24 mouse cellular contexts compared by ENCODE assay signal in the genomic region with DNA sequence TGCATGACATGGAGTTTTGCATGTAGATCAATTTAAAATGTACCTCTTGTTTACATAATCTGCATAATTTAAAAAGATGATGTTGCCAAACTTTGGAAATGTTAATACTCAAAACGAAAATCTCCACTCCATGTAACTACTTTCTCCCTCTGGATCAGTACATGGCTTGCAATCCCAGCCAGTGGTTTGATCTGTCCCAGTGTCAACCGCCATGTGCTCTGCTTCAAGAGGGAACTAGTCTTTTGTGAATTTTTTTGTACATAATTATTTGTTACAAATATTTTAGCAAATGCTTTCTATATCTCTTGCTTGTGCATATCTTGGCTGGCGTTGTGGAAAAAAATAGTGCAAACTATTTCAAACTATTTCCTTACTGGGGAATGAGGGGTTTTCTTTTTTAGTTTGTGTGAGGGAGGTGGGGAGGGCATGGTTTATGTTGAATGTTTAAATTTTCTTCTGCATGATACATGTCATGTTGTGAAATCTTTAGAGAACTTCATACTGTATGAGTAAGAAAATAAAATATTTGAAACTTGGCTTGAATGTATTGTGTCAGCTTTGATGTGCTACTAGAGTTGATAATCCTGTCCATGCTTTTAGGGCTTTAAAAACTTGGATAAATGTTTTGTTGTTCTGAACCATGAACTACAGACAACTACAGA.
"Had no signal": no experiment of that assay in that cellular context is flagged by ENCODE, and none has a peak within 500 bp of the region (broad histone marks: within the 10 kb centered on the region; RNA-seq: fewer than 3 reads in every experiment).

No protein-coding gene starts in this region.

- H3K27me3 ChIP-seq: heart, embryonic 12.5 days; hindbrain, embryonic 12.5 days; intestine, embryonic 15.5 days; limb, embryonic 12.5 days had no signal

- H3K4me1 ChIP-seq: heart, embryonic 10.5 days; heart, embryonic 12.5 days; hindbrain, embryonic 10.5 days; hindbrain, embryonic 12.5 days; intestine, embryonic 15.5 days; limb, embryonic 10.5 days; limb, embryonic 12.5 days had no signal

- ATAC-seq: hindbrain, embryonic 16.5 days; inflammation-experienced regulatory T-cells, adult 6 months; intestine, embryonic 15.5 days; intestine, postnatal 0 days had no signal

- H3K27ac ChIP-seq: gastrocnemius, adult 2 months; heart, embryonic 10.5 days; hindbrain, embryonic 10.5 days; hindbrain, embryonic 12.5 days; hindbrain, embryonic 14.5 days; intestine, embryonic 15.5 days; layer of hippocampus, adult 2 months; left cerebral cortex, adult 2 months; limb, embryonic 10.5 days; limb, embryonic 12.5 days had no signal

- H3K4me2 ChIP-seq: heart, embryonic 12.5 days; hindbrain, embryonic 12.5 days; hindbrain, embryonic 14.5 days; intestine, embryonic 15.5 days; limb, embryonic 12.5 days had no signal

- H3K9me3 ChIP-seq: heart, embryonic 10.5 days; heart, embryonic 12.5 days; hindbrain, embryonic 10.5 days; hindbrain, embryonic 12.5 days; intestine, embryonic 15.5 days; limb, embryonic 10.5 days; limb, embryonic 12.5 days had no signal

- DNase-seq: gastrocnemius, adult 2 months; gastrocnemius, postnatal 10 days; gastrocnemius, postnatal 25 days; heart, adult 18-20 months; heart, postnatal 10 days; heart, postnatal 4 days; kidney, adult 18-20 months; kidney, adult 8-10 months; kidney, postnatal 10 days; kidney, postnatal 25 days; kidney, postnatal 4 days had no signal

- H3K4me3 ChIP-seq: gastrocnemius, adult 2 months; heart, embryonic 10.5 days; heart, embryonic 12.5 days; hindbrain, embryonic 10.5 days; hindbrain, embryonic 12.5 days; intestine, embryonic 15.5 days; layer of hippocampus, adult 2 months; left cerebral cortex, adult 2 months; limb, embryonic 10.5 days; limb, embryonic 12.5 days had no signal

- H3K9ac ChIP-seq: heart, embryonic 12.5 days; hindbrain, embryonic 12.5 days; hindbrain, embryonic 14.5 days; intestine, embryonic 15.5 days; limb, embryonic 12.5 days had no signal
